Mouse (Mus musculus) CH12.LX (cell line): ENCODE measurements around the gene Lhb. TPM values are rescaled to one million over a fixed set of nuclear protein-coding genes. Genes with fewer than 3 reads are reported as not detected.

Source experiments
- DNase-seq: peaks from one replicate; pipeline ENCODE4 v3.0.0-alpha.2; 2013; ENCODE audit errors: extremely low read depth
- H3K27ac ChIP-seq: 2 replicates; pipeline ENCODE4 v1.5.1; 2012; ENCODE audit warnings: low read depth, mild to moderate bottlenecking, control low read depth, moderate library complexity; ENCODE audit not compliant: insufficient read depth
- H3K27me3 ChIP-seq: replicated peaks from 2 replicates; pipeline ENCODE3; 2012; ENCODE audit warnings: inconsistent platforms
- H3K36me3 ChIP-seq, 2 experiments: replicated peaks in 1 of 2; 2 replicates each; pipeline versions ENCODE3 to v1.6.1; 2012; ENCODE audit warnings: inconsistent platforms in 1 of 2, low read length in 1 of 2, mild to moderate bottlenecking in 1 of 2, mixed read lengths in 1 of 2, moderate library complexity in 1 of 2; ENCODE audit not compliant: control insufficient read depth in 1 of 2, insufficient read depth in 1 of 2
- H3K4me1 ChIP-seq, 2 experiments: 2 replicates each; pipeline ENCODE4 v1.6.1; 2012; ENCODE audit warnings: inconsistent platforms in 1 of 2, moderate library complexity in 1 of 2; ENCODE audit not compliant: insufficient read depth in 2 of 2, control insufficient read depth in 1 of 2
- H3K4me2 ChIP-seq: 2 replicates; pipeline ENCODE4 v1.6.1; 2012; ENCODE audit warnings: low read depth, mild to moderate bottlenecking, control low read depth; ENCODE audit not compliant: poor library complexity, insufficient read depth, severe bottlenecking
- H3K4me3 ChIP-seq, 3 experiments: fragments of 150-350 bp in 1 of 3; sonication (generic) in 1 of 3; replicated peaks in 1 of 3; 2 replicates each; pipeline versions ENCODE3 to v1.5.1; 2011 to 2012; ENCODE audit warnings: low read depth in 2 of 3, low read length in 2 of 3, mild to moderate bottlenecking in 2 of 3, moderate library complexity in 2 of 3, control low read depth in 1 of 3, improper control_type of control experiment in 1 of 3, inconsistent platforms in 1 of 3, mixed read lengths in 1 of 3; ENCODE audit not compliant: poor library complexity in 1 of 3
- H3K79me2 ChIP-seq: replicated peaks from 2 replicates; pipeline ENCODE4 v1.6.1; 2012; ENCODE audit warnings: mild to moderate bottlenecking, moderate library complexity; ENCODE audit not compliant: control insufficient read depth, poor library complexity, insufficient read depth, severe bottlenecking; ENCODE audit errors: extremely low read depth
- H3K9ac ChIP-seq: 2 replicates; pipeline ENCODE4 v1.6.1; 2012; ENCODE audit warnings: low read depth, mild to moderate bottlenecking, control low read depth, moderate library complexity; ENCODE audit not compliant: insufficient read depth
- H3K9me3 ChIP-seq: replicated peaks from 2 replicates; pipeline ENCODE3; 2012; ENCODE audit warnings: low read length, inconsistent platforms, mixed read lengths
- BHLHE40 ChIP-seq: IDR thresholded peaks from 2 replicates; pipeline ENCODE4 v1.6.1; 2011; ENCODE audit warnings: mild to moderate bottlenecking, low read depth, low read length, improper control_type of control experiment
- ETS1 ChIP-seq: conservative IDR thresholded peaks from 2 replicates; pipeline ENCODE4 v1.6.1; 2012; ENCODE audit warnings: low read depth, mild to moderate bottlenecking, inconsistent platforms, low read length, improper control_type of control experiment, moderate library complexity
- JUND ChIP-seq: conservative IDR thresholded peaks from 2 replicates; pipeline ENCODE4 v1.6.1; 2011; ENCODE audit warnings: low read depth, low read length, improper control_type of control experiment
- KAT2A ChIP-seq: IDR thresholded peaks from 2 replicates; pipeline ENCODE4 v1.6.1; 2012; ENCODE audit warnings: low read length, improper control_type of control experiment, inconsistent platforms; ENCODE audit not compliant: insufficient replicate concordance
- MAZ ChIP-seq: IDR thresholded peaks from 2 replicates; pipeline ENCODE4 v1.6.1; 2012; ENCODE audit warnings: low read depth, mild to moderate bottlenecking, inconsistent platforms, low read length, improper control_type of control experiment, moderate library complexity
- NELFE ChIP-seq: IDR thresholded peaks from 2 replicates; pipeline ENCODE4 v1.6.1; 2011; ENCODE audit warnings: low read depth, low read length, improper control_type of control experiment
- POLR2A ChIP-seq: IDR thresholded peaks from 2 replicates; pipeline ENCODE4 v1.6.1; 2011; ENCODE audit warnings: low read depth, mild to moderate bottlenecking, improper control_type of control experiment, low read length
- TCF12 ChIP-seq: IDR thresholded peaks from 2 replicates; pipeline ENCODE4 v1.6.1; 2014; ENCODE audit warnings: low read depth, mild to moderate bottlenecking, inconsistent platforms, low read length, improper control_type of control experiment
- UBTF ChIP-seq: IDR thresholded peaks from 2 replicates; pipeline ENCODE4 v1.6.1; 2012; ENCODE audit warnings: low read depth, mild to moderate bottlenecking, inconsistent platforms, low read length, improper control_type of control experiment, moderate library complexity
- ZNF384 ChIP-seq: IDR thresholded peaks from 2 replicates; pipeline ENCODE4 v1.6.1; 2012; ENCODE audit warnings: low read depth, low read length, improper control_type of control experiment, inconsistent platforms
- dilution Hi-C: fragments of 300-500 bp; cut with MboI; formaldehyde crosslinking; loops from 2 replicates; pipeline ENCODE4 v1.14.3; 2020; ENCODE audit warnings: low sequenced_read_pairs; ENCODE audit not compliant: extremely low pct_unique_long_range_greater_than_20kb, extremely low pct_ligation_motif_present
- in situ Hi-C: fragments of 300-500 bp; cut with MboI; formaldehyde crosslinking; loops from 3 replicates; pipeline ENCODE4 v1.14.3; 2019; ENCODE audit warnings: low sequenced_read_pairs, low pct_ligation_motif_present, low pct_unique_long_range_greater_than_20kb, mixed read lengths
- polyA plus RNA-seq: library from polyadenylated mRNA; unstranded; fragments of >175 nt; gene quantifications from 2 replicates; pipeline ENCODE4 v1.2.1, GENCODE M21; 2012; ENCODE audit warnings: low read depth; ENCODE audit not compliant: insufficient read length
- total RNA-seq, 2 experiments: library from RNA; depleted of rRNA; stranded (reverse); fragments of 300-350 nt in 1 of 2; fragments of >200 nt in 1 of 2; gene quantifications; 2 replicates each; pipeline ENCODE4 v1.2.3; 2012 to 2014

The Lhb gene
- total and polyA plus RNA-seq, 3 experiments: not detected

GRCm38 (mm10) chr7:45454971-45455370, 34.4 kb downstream of the Lhb start:
- H3K27me3 ChIP-seq: no peaks in the 10 kb centered on the region
- peaks cover 19% of the 10 kb centered on the region for H3K79me2 ChIP-seq
- no peak overlapping the region for H3K4me2 ChIP-seq
- in situ Hi-C loops (no loop called here), dilution Hi-C loops (no loop called here)
- peaks cover 0 to 23% of the 10 kb centered on the region in 2 experiments; a peak in 2 of 4 replicates for H3K4me1 ChIP-seq
- H3K4me3 ChIP-seq: no peak overlapping the region
- peaks cover 44 to 70% of the 10 kb centered on the region in 2 experiments for H3K36me3 ChIP-seq
- no peaks in the 10 kb centered on the region for H3K9me3 ChIP-seq
- no peak for TF ChIP-seq KAT2A
- TF ChIP-seq BHLHE40: no peak
- DNase-seq: no peak
- H3K27ac ChIP-seq: no peak overlapping the region
- H3K9ac ChIP-seq: no peak overlapping the region

GRCm38 (mm10) chr7:45455932-45456696, 35.5 kb downstream of the Lhb start:
- Histone ChIP-seq H3K36me3 (peaks cover 43 to 76% of the 10 kb centered on the region in 2 experiments), H3K9me3 (no peaks in the 10 kb centered on the region), H3K27ac (no peak overlapping the region)
- no peak for DNase-seq
- TF ChIP-seq UBTF (no peak), JUND (no peak), TCF12 (no peak), ZNF384 (peak; percentile 31), NELFE (no peak), ETS1 (no peak)
- TF ChIP-seq, all 38 proteins: peak for 1
- no peak overlapping the region for H3K4me2 ChIP-seq
- H3K4me3 ChIP-seq: no peak overlapping the region
- dilution Hi-C loops: no loop called here
- no peaks in the 10 kb centered on the region for H3K27me3 ChIP-seq
- no peak overlapping the region for H3K9ac ChIP-seq
- peaks cover 7 to 34% of the 10 kb centered on the region in 2 experiments for H3K4me1 ChIP-seq
- peaks cover 19% of the 10 kb centered on the region for H3K79me2 ChIP-seq
- in situ Hi-C loops: no loop called here

- peak overlapping the region in 1 of 3 experiments; percentile 50 for H3K4me3 ChIP-seq
- H3K36me3 ChIP-seq: peaks cover 43 to 76% of the 10 kb centered on the region in 2 experiments
- no peak overlapping the region for H3K4me2 ChIP-seq
- in situ Hi-C loops: no loop called here
- H3K9me3 ChIP-seq: no peaks in the 10 kb centered on the region
- peaks cover 19% of the 10 kb centered on the region for H3K79me2 ChIP-seq
- TF ChIP-seq POLR2A: no peak
- 0 out of 2 replicates have a peak, but pooled peaks have one; percentile 2 for TF ChIP-seq MAZ
- TF ChIP-seq, all 38 proteins: peak for 1
- dilution Hi-C loops: no loop called here
- Histone ChIP-seq H3K27me3 (no peaks in the 10 kb centered on the region), H3K9ac (no peak overlapping the region), H3K4me1 (peaks cover 8 to 35% of the 10 kb centered on the region in 2 experiments), H3K27ac (no peak overlapping the region)
- DNase-seq: no peak
These were observed 36.1 kb downstream of the Lhb start for GRCm38 (mm10) chr7:45456721-45457203.
